Mouse (Mus musculus): ENCODE results near the gene Srrm3. TPM values are rescaled to one million over a fixed set of nuclear protein-coding genes. Genes with fewer than 3 reads are reported as not detected.

Gene Srrm3
- polyA plus RNA-seq, 1 experiment from 2014 or later, result 79.4 TPM

DNA sequence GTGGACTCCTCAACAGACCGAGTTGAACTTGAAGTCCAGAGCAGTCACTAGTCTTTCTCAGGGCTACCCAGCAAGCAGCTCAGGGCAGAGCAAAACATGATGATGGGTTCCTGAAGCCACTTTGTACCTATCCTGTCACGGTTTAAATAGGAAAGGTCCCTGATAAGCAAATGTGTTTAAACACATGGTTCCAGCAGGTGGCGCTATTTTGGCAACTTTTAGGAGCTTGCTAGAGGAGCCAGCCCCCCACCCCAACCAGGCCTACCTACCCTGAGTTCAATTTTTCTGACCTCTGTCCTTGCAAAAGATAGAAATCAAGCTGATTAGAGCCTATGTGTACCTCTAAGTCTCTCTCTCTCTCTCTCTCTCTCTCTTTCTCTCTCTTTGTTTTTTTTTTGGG is 91.3 kb downstream of the Srrm3 start:
- no peak for ATAC-seq (ENCODE audit: low FRiP score, low read depth)
- Histone ChIP-seq H3K4me2 (no peak overlapping the region), H3K27me3 (no peaks in the 10 kb centered on the region), H3K4me1 (replicated peaks) (peaks cover 5% of the 10 kb centered on the region), H3K36me3 (no peaks in the 10 kb centered on the region), H3K9ac (no peak overlapping the region), H3K27ac (replicated peaks) (no peak overlapping the region), H3K4me3 (no peak overlapping the region), H3K9me3 (no peaks in the 10 kb centered on the region)
- WGBS, result 20% methylated on average over 3 of the region's 3 CpGs

DNA sequence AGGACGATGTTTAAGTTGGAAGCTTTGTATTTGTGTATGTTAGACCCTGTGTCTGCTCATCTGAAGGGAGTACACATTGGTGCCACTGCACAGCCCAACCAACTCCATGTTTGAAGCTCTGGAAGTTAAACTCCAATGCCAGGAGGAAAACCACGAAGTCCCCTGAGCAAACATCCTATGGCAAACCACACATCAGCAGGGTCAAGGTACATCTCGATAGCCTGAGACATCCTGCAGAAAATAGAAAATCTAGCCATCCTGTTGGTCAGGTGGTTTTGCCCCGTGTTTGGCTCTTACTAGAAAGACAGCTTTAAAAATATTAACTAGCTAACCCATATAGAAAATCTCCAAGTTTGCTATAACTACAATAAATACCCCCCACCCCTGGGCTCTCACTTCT is 92.3 kb downstream of the Srrm3 start:
- ATAC-seq (ENCODE audit: low FRiP score, low read depth), result no peak
- H3K27me3 ChIP-seq, result no peaks in the 10 kb centered on the region
- H3K27ac ChIP-seq (replicated peaks), result no peak overlapping the region
- 77% methylated on average over 4 of the region's 4 CpGs for WGBS
- H3K36me3 ChIP-seq, result no peaks in the 10 kb centered on the region
- H3K4me3 ChIP-seq, result no peak overlapping the region
- H3K9ac ChIP-seq, result no peak overlapping the region
- peaks cover 9% of the 10 kb centered on the region for H3K4me1 ChIP-seq (replicated peaks)
- H3K9me3 ChIP-seq, result no peaks in the 10 kb centered on the region
- no peak overlapping the region for H3K4me2 ChIP-seq

DNA sequence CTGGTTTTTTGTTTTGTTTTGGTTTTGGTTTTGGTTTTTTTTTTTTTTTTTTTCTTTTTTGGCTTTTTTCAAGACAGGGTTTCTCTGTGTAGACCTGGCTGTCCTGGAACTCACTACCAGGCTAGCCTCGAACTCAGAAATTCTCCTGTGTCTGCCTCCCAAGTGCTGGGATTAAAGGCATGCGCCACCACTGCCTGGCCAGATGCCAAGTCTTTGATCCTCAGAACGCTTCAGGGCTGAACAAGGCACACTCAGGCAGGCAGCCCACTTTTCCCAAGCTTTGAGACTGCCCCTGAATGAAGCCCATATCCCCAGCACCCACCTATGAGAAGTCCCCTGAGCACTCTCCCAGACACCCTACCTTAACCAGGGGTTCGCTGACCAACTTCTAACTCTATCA is 93.1 kb downstream of the Srrm3 start:
- Histone ChIP-seq H3K27ac (replicated peaks) (no peak overlapping the region), H3K4me3 (no peak overlapping the region), H3K36me3 (no peaks in the 10 kb centered on the region), H3K9ac (no peak overlapping the region), H3K27me3 (no peaks in the 10 kb centered on the region), H3K4me2 (no peak overlapping the region), H3K9me3 (no peaks in the 10 kb centered on the region), H3K4me1 (replicated peaks) (peaks cover 12% of the 10 kb centered on the region)
- ATAC-seq (ENCODE audit: low FRiP score, low read depth), result no peak
- WGBS, result 60% methylated on average over 4 of the region's 4 CpGs

DNA sequence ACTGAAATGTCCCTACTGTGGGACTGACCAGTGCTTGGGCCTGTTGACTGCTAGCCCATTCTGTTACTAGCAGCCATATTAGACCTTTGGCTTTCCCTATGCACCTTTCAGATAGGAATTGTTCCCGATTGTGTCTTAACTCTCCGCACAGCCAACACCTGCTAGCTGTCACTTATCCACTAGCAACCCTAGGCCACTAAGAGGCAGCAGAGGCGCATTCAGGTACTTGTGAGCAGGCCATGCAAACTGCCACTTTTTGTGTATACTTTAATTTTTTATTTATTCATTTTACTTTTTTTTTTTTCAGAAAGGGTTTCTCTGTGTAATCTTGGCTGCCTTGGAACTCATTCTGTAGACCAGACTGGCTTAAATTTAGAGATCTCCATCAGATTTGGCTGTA is 94.0 kb downstream of the Srrm3 start:
- WGBS, result 80% methylated on average over 3 of the region's 3 CpGs
- Histone ChIP-seq H3K4me1 (replicated peaks) (peaks cover 12% of the 10 kb centered on the region), H3K27me3 (no peaks in the 10 kb centered on the region), H3K9me3 (no peaks in the 10 kb centered on the region), H3K4me3 (no peak overlapping the region), H3K4me2 (no peak overlapping the region), H3K9ac (no peak overlapping the region), H3K36me3 (no peaks in the 10 kb centered on the region), H3K27ac (replicated peaks) (no peak overlapping the region)
- ATAC-seq (ENCODE audit: low FRiP score, low read depth), result no peak

DNA sequence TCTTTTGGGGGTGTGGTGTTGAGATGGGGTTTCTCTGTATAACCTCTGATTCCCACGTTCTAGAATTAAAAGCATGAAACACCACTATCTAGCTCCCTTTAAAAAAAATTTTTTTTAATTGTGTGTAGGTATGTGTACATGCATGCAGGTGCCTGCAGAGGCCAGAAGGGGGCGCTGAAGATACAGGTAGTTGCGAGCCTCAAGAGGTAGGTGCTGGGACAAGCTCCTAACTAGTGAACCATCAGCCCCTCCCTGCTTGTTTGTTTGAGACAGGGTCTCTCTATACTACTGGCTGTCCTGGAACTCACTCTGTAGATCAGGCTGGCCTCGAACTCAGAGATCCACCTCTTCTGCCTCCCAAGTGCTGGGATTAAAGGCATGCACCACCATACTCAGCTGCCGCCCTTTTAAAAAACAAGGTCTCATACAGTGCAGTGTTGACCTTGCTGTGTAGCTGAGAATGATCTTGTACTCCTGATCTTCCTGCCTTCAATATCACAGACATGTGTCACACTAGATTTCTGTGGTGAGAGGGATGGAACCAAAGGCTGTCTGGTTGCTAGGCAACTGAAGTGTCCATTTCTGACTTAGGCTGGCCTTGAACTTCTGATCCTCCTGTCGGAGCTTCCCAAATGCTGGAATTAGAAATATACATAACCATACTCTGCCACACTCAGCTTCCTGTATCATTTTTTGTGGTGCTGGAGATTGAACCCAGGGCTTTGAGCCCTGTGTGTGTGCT is 94.8 kb downstream of the Srrm3 start:
- H3K9ac ChIP-seq, result no peak overlapping the region
- H3K27me3 ChIP-seq, result no peaks in the 10 kb centered on the region
- no peak overlapping the region for H3K4me2 ChIP-seq
- no peak for ATAC-seq (ENCODE audit: low FRiP score, low read depth)
- 63% methylated on average over 6 of the region's 6 CpGs for WGBS
- H3K36me3 ChIP-seq, result no peaks in the 10 kb centered on the region
- no peak overlapping the region for H3K27ac ChIP-seq (replicated peaks)
- peaks cover 12% of the 10 kb centered on the region for H3K4me1 ChIP-seq (replicated peaks)
- H3K9me3 ChIP-seq, result no peaks in the 10 kb centered on the region
- no peak overlapping the region for H3K4me3 ChIP-seq

DNA sequence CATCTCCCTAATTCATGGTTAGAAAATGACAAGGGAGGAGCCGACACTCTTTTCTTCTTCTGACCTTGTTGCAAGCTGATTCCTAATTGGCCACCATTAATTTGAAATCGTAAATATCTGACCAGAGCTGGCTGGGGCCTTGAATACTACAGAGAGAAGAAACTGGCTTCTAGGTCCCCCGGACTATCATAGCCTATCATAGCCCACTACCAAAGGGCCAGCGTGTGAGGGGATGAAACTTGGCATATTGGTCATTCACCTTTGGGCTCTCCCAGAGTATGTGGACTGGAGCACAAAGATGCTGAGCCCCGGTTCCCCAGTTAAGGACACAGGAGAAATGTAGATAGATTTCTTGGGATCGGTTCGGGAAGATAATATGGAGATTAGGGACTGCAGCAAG is 96.4 kb downstream of the Srrm3 start:
- WGBS, result 21% methylated on average over 7 of the region's 7 CpGs
- Histone ChIP-seq H3K36me3 (no peaks in the 10 kb centered on the region), H3K27me3 (no peaks in the 10 kb centered on the region), H3K9ac (peak overlapping the region; percentile 34), H3K4me2 (peak overlapping the region; percentile 65), H3K4me1 (replicated peaks) (peaks cover 17% of the 10 kb centered on the region), H3K4me3 (peak overlapping the region; percentile 35), H3K27ac (replicated peaks) (peak overlapping the region; percentile 91), H3K9me3 (no peaks in the 10 kb centered on the region)
- peak; percentile 17; the same call in 1 of the 2 replicates for ATAC-seq (ENCODE audit: low FRiP score, low read depth)

DNA sequence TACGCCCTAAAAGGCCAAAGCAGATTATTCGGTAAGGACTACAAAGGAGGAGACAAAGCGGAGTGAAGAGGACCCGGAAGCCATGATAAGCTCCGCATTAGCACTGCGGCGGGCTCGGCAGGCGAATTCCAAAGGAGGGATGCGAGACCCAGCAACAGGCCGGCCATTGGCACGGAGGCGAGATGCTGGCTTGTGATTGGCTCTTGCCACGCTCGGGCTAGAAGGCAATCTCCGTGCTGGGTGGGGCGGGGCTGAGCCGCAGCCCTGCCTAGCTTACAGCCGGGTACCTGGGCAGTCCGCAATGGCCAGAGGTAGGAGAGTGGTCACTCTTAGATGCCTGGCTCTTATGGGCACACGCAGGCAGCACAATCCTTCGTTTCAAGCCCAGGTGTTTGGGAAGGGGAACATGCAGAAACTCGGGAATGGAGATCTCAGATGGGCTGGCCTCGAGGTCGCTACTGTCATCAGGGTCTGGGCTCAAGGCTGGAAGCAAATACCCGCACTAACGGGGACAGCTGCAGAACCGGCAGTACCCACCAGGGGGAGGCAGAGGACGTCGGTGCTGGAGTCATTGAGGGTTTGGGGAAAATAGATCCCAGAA is 97.0 kb downstream of the Srrm3 start:
- Histone ChIP-seq H3K9ac (peak overlapping the region; percentile 45), H3K27me3 (no peaks in the 10 kb centered on the region), H3K4me1 (replicated peaks) (peaks cover 19% of the 10 kb centered on the region), H3K36me3 (no peaks in the 10 kb centered on the region), H3K4me2 (peak overlapping the region; percentile 65), H3K27ac (replicated peaks) (peak overlapping the region; percentile 91), H3K9me3 (no peaks in the 10 kb centered on the region), H3K4me3 (peak overlapping the region; percentile 35)
- ATAC-seq (ENCODE audit: low FRiP score, low read depth), result peak; percentile 97
- under 1% methylated on average over 30 of the region's 30 CpGs for WGBS

DNA sequence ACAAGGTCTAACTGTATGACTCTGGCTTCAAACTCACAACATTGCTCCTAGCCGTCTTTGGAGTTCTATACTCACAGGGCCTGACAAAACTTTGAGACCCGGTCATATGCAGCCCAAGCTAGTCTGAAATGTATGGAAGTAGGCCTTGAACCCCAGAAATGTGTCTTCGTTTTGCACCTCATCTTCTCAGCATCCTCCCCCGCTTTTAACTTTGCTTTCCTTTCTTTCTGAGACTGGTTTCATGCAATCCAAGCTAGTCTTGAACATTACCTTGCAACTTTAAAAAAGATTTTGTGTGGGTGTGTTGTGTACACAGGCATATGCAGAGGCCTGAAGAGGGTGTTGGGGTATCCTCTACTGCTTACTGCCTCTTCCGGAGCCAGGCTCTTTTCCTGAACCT is 97.6 kb downstream of the Srrm3 start:
- WGBS, result 68% methylated on average over 5 of the region's 5 CpGs
- peaks cover 19% of the 10 kb centered on the region for H3K4me1 ChIP-seq (replicated peaks)
- peak overlapping the region; percentile 65; the same call in 1 of the 2 replicates for H3K4me2 ChIP-seq
- peak overlapping the region; percentile 91 for H3K27ac ChIP-seq (replicated peaks)
- no peaks in the 10 kb centered on the region for H3K9me3 ChIP-seq
- H3K36me3 ChIP-seq, result peaks cover 5% of the 10 kb centered on the region
- ATAC-seq (ENCODE audit: low FRiP score, low read depth), result no peak
- no peaks in the 10 kb centered on the region for H3K27me3 ChIP-seq
- no peak overlapping the region for H3K4me3 ChIP-seq
- H3K9ac ChIP-seq, result no peak overlapping the region

DNA sequence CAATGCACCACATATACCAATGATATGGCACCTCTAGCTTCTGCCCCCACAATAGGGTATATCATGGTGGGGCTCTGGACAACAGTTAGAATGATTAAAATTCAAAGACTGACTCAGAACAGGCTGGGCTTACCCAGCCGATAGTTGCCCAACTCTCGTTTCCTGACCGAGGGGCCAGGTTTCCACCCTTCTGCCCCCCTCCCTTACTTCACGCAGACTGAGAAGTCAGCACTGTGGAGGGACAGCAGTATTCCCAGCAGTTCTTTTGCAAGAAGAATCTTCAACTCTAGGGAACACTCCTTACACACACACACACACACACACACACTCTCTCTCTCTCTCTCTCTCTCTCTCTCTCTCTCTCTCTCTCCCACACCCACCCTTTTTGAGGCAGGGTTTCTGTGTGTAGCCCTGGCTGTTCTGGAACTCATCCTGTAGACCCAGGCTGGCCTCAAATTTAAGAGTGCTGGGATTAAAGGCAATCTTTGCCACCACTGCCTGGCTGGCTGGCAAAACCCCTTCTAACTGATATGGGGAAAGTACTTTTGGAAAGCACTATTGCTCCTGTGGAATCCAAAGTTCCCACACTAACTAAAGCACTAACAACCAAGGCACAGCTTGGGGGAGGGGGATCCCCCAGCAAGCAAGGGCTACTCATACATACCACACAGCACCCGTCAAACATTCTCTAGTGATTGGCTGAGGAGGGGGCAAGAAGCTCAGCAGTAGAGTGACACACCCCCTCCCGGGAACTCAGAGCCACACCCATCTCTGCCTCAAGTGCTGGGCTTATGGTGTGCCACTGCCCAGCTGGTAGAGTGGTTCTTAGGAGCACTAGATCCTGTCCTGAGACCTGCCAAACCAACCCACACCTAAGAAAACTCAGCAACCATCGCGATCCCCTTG is 98.9 kb downstream of the Srrm3 start:
- peaks cover 19% of the 10 kb centered on the region for H3K4me1 ChIP-seq (replicated peaks)

DNA sequence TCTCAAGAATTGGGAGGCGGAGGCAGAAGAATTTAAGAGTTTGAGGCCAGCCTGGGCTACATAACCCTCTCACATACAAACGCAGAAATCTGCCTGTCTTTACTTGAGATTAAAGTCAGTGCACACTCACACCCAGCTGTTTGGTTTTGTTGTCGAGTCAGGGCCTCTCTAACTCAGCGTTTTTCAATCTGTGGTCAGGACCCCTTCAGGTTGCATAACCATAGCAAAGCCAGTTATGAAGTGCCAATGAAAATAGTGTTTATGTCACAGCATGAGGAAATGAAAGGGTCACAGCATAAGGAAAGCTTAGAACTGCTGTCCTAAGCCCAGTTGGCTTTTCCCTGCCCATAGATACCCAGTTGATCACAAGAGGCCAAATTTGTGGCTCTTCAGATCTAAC is 100.2 kb downstream of the Srrm3 start:
- Histone ChIP-seq H3K27ac (replicated peaks) (no peak overlapping the region; the same call in 1 of the 2 replicates), H3K36me3 (peaks cover 30% of the 10 kb centered on the region), H3K9ac (no peak overlapping the region), H3K9me3 (no peaks in the 10 kb centered on the region), H3K4me3 (no peak overlapping the region), H3K27me3 (no peaks in the 10 kb centered on the region), H3K4me1 (replicated peaks) (peaks cover 19% of the 10 kb centered on the region), H3K4me2 (no peak overlapping the region)
- ATAC-seq (ENCODE audit: low FRiP score, low read depth), result no peak
- 85% methylated on average over 4 of the region's 4 CpGs for WGBS

More for the DNA sequence above, 98.9 kb downstream of the Srrm3 start:
- Histone ChIP-seq H3K4me2 (no peak overlapping the region), H3K9ac (no peak overlapping the region), H3K9me3 (no peaks in the 10 kb centered on the region), H3K27ac (replicated peaks) (no peak overlapping the region), H3K27me3 (no peaks in the 10 kb centered on the region), H3K4me3 (no peak overlapping the region), H3K36me3 (peaks cover 18% of the 10 kb centered on the region)
- ATAC-seq (ENCODE audit: low FRiP score, low read depth), result no peak
- 61% methylated on average over 8 of the region's 8 CpGs for WGBS

DNA sequence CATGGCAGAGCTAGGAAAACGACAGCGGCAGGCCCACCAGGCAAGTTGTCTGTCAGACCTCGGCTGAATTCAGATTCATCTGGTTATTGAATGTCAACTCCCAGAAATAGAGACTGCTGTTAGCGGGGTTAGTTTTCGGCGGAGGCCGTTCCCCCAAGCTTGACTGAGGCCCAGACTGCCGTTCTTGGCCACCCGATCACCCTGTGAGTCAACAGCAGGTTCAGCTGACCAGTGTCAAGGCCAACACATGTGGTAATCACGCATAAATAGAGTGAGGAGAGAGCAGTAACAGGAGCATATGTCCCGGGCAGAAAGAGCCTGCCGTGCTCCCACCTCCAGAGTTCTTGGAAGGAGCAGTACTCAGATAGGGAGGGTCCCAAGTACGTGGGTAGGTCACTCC is 100.6 kb downstream of the Srrm3 start:
- no peak for ATAC-seq (ENCODE audit: low FRiP score, low read depth)
- Histone ChIP-seq H3K36me3 (peaks cover 30% of the 10 kb centered on the region), H3K9me3 (no peaks in the 10 kb centered on the region), H3K4me2 (no peak overlapping the region), H3K27me3 (no peaks in the 10 kb centered on the region), H3K27ac (replicated peaks) (no peak overlapping the region; the same call in 1 of the 2 replicates), H3K4me3 (no peak overlapping the region), H3K4me1 (replicated peaks) (peaks cover 19% of the 10 kb centered on the region), H3K9ac (no peak overlapping the region)
- WGBS, result 84% methylated on average over 13 of the region's 13 CpGs

DNA sequence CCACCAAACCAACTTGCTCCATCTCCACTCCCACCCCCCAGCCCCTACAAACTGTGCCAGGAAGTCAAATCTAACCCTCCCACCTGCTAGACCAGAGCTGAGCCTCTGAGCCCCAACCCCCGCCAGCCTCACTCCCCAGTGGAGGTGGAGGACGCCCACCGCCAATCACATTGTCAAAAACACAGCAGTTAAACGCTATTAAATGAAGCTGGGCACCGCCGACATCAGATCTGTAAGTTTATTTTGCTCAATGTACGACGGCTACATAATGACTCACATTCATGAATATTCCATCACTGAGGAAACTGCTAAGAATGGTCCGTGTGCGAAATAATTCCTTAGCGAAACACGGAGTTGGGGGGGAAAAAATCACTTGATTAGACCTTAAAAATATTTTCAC is 101.5 kb downstream of the Srrm3 start:
- no peak for ATAC-seq (ENCODE audit: low FRiP score, low read depth)
- Histone ChIP-seq H3K36me3 (peaks cover 30% of the 10 kb centered on the region), H3K9ac (no peak overlapping the region), H3K27me3 (no peaks in the 10 kb centered on the region), H3K4me3 (no peak overlapping the region), H3K9me3 (no peaks in the 10 kb centered on the region), H3K27ac (replicated peaks) (no peak overlapping the region), H3K4me1 (replicated peaks) (peaks cover 12% of the 10 kb centered on the region), H3K4me2 (no peak overlapping the region)
- 62% methylated on average over 12 of the region's 12 CpGs for WGBS

Data from hindbrain, embryonic 15.5 days (tissue).